Mouse (Mus musculus): ENCODE measurements around the gene Tkt. TPM values are rescaled to one million over a fixed set of nuclear protein-coding genes. Genes with fewer than 3 reads are reported as not detected.

The Tkt gene
- polyA plus RNA-seq, 1 experiment from 2014 or later: 94.0 TPM

GRCm38 (mm10) chr14:30586780-30587461 lies 38.8 kb downstream of the Tkt start:
- H3K9me3 ChIP-seq (ENCODE audit: control insufficient read depth, low read length): no peaks in the 10 kb centered on the region
- 43% methylated on average over 7 of the region's 7 CpGs for WGBS
- H3K27ac ChIP-seq (ENCODE audit: low read depth, low read length): no peak overlapping the region
- no peak overlapping the region for H3K9ac ChIP-seq (ENCODE audit: low read depth, low read length)
- peaks cover 19% of the 10 kb centered on the region for H3K4me1 ChIP-seq (ENCODE audit: control insufficient read depth, insufficient read depth, low read length)
- H3K27me3 ChIP-seq (ENCODE audit: control insufficient read depth, insufficient read depth, low read length): no peaks in the 10 kb centered on the region
- ATAC-seq (ENCODE audit: low FRiP score, low TSS enrichment): no peak
- no peak overlapping the region for H3K4me2 ChIP-seq (replicated peaks; ENCODE audit: low read depth, low read length)
- no peaks in the 10 kb centered on the region for H3K36me3 ChIP-seq (ENCODE audit: control insufficient read depth, insufficient read depth, low read length)
- no peak overlapping the region for H3K4me3 ChIP-seq (ENCODE audit: low read length)

- H3K4me2 ChIP-seq (replicated peaks; ENCODE audit: low read depth, low read length): no peak overlapping the region
- no peak overlapping the region for H3K27ac ChIP-seq (ENCODE audit: low read depth, low read length)
- H3K4me1 ChIP-seq (ENCODE audit: control insufficient read depth, insufficient read depth, low read length): peaks cover 21% of the 10 kb centered on the region; the same call in 1 of the 2 replicates
- H3K4me3 ChIP-seq (ENCODE audit: low read length): no peak overlapping the region
- ATAC-seq (ENCODE audit: low FRiP score, low TSS enrichment): no peak
- no peaks in the 10 kb centered on the region for H3K9me3 ChIP-seq (ENCODE audit: control insufficient read depth, low read length)
- no peaks in the 10 kb centered on the region for H3K27me3 ChIP-seq (ENCODE audit: control insufficient read depth, insufficient read depth, low read length)
- no peak overlapping the region for H3K9ac ChIP-seq (ENCODE audit: low read depth, low read length)
- no peaks in the 10 kb centered on the region for H3K36me3 ChIP-seq (ENCODE audit: control insufficient read depth, insufficient read depth, low read length)
- WGBS: 70% methylated on average over 11 of the region's 11 CpGs
Measured at GRCm38 (mm10) chr14:30590041-30590645, 42.0 kb downstream of the Tkt start.

GRCm38 (mm10) chr14:30590918-30591317 lies 42.8 kb downstream of the Tkt start:
- no peak overlapping the region for H3K4me3 ChIP-seq (ENCODE audit: low read length)
- H3K9me3 ChIP-seq (ENCODE audit: control insufficient read depth, low read length): no peaks in the 10 kb centered on the region
- ATAC-seq (ENCODE audit: low FRiP score, low TSS enrichment): no peak
- H3K27ac ChIP-seq (ENCODE audit: low read depth, low read length): no peak overlapping the region
- no peak overlapping the region for H3K4me2 ChIP-seq (replicated peaks; ENCODE audit: low read depth, low read length)
- H3K36me3 ChIP-seq (ENCODE audit: control insufficient read depth, insufficient read depth, low read length): peaks cover 3% of the 10 kb centered on the region; the same call in 1 of the 2 replicates
- H3K4me1 ChIP-seq (ENCODE audit: control insufficient read depth, insufficient read depth, low read length): peaks cover 21% of the 10 kb centered on the region; the same call in 1 of the 2 replicates
- H3K9ac ChIP-seq (ENCODE audit: low read depth, low read length): no peak overlapping the region
- WGBS: 77% methylated on average over 7 of the region's 7 CpGs
- H3K27me3 ChIP-seq (ENCODE audit: control insufficient read depth, insufficient read depth, low read length): no peaks in the 10 kb centered on the region

GRCm38 (mm10) chr14:30591417-30591816 lies 43.3 kb downstream of the Tkt start:
- H3K9ac ChIP-seq (ENCODE audit: low read depth, low read length): no peak overlapping the region
- H3K4me2 ChIP-seq (replicated peaks; ENCODE audit: low read depth, low read length): no peak overlapping the region
- no peak overlapping the region for H3K4me3 ChIP-seq (ENCODE audit: low read length)
- H3K36me3 ChIP-seq (ENCODE audit: control insufficient read depth, insufficient read depth, low read length): peaks cover 6% of the 10 kb centered on the region; the same call in 1 of the 2 replicates
- H3K27me3 ChIP-seq (ENCODE audit: control insufficient read depth, insufficient read depth, low read length): no peaks in the 10 kb centered on the region
- 11% methylated on average over 6 of the region's 6 CpGs for WGBS
- no peak overlapping the region for H3K27ac ChIP-seq (ENCODE audit: low read depth, low read length)
- H3K4me1 ChIP-seq (ENCODE audit: control insufficient read depth, insufficient read depth, low read length): peaks cover 21% of the 10 kb centered on the region; the same call in 1 of the 2 replicates
- no peaks in the 10 kb centered on the region for H3K9me3 ChIP-seq (ENCODE audit: control insufficient read depth, low read length)
- peak; percentile 59; the same call in 1 of the 2 replicates for ATAC-seq (ENCODE audit: low FRiP score, low TSS enrichment)

DNA sequence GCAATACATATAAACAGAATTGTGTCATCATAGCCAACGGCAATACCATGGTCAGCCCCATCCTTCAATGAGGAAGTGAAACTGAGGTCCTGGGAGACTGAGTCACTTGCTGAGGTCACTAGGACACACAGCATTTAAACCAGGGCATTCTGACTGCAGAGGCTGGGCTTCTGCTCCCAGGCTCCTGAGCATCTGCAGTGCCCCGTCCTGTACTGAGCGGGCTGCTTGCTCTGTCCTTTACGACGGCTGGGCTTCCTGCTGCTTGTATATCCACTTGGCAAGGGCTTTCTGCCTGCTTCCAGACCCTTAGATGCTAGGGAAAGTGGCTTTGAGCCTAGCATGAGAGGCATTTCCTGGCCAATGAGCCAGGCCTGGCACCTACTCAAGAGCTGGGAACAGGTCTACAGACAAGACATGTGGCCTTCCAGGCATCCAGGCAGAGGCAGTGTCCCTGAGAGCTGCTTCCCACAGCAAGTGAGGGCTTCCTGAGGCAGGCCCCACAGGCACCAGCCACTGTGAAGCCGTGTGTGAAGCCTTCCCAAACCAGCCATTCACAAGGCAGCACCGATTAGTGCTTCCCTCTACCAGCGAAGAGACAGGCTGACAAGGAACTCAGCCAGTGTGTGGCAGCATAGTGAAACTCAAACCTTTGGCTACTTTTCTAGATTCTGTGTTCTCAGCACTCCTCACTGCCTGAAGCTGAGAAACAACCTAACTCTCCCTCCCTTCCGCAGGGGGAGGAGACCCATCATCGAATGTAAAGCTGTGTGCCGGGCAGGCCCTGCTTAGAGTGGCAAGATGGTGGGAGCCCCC lies 45.3 kb downstream of the Tkt start:
- Histone ChIP-seq H3K27ac (ENCODE audit: low read depth, low read length) (peak overlapping the region; percentile 47; the same call in 1 of the 2 replicates), H3K4me3 (ENCODE audit: low read length) (no peak overlapping the region), H3K4me1 (ENCODE audit: control insufficient read depth, insufficient read depth, low read length) (peaks cover 12% of the 10 kb centered on the region; the same call in 1 of the 2 replicates), H3K27me3 (ENCODE audit: control insufficient read depth, insufficient read depth, low read length) (no peaks in the 10 kb centered on the region), H3K4me2 (replicated peaks; ENCODE audit: low read depth, low read length) (no peak overlapping the region), H3K9ac (ENCODE audit: low read depth, low read length) (no peak overlapping the region), H3K9me3 (ENCODE audit: control insufficient read depth, low read length) (no peaks in the 10 kb centered on the region), H3K36me3 (ENCODE audit: control insufficient read depth, insufficient read depth, low read length) (peaks cover 17% of the 10 kb centered on the region)
- peak; percentile 37; the same call in 1 of the 2 replicates for ATAC-seq (ENCODE audit: low FRiP score, low TSS enrichment)
- WGBS: 53% methylated on average over 11 of the region's 11 CpGs

DNA sequence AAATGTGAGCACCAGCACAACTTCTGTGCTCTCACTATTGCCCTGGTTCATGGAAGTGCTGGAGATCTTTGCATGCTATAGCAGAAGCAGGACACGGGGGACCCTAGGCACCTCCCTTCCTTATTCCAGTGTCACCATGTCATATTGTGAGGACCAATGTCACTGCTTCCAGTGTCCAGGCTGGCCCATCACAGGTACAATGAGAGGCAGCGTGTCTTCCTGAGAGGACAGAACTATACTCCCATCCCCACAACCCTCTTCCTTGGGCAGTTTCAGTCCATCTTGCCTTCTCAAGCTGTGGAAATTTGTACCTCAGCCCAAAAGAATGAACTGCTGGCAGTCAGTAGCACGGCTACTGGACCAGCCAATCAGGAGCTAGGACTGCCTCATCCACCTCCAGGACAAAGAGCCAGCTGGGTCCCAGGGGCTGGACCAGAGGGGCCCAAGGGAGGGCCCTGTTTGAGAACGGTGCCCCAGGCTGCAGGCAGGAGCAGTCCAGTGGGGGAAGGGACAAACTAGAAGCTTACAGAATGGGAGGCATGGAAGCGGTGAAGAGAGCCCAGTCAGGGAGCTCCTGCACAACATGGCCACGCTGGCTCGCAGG lies 46.0 kb downstream of the Tkt start:
- peak; percentile 24; the same call in 1 of the 2 replicates for ATAC-seq (ENCODE audit: low FRiP score, low TSS enrichment)
- Histone ChIP-seq H3K4me2 (replicated peaks; ENCODE audit: low read depth, low read length) (no peak overlapping the region), H3K4me3 (ENCODE audit: low read length) (no peak overlapping the region), H3K9ac (ENCODE audit: low read depth, low read length) (no peak overlapping the region), H3K36me3 (ENCODE audit: control insufficient read depth, insufficient read depth, low read length) (peaks cover 24% of the 10 kb centered on the region), H3K4me1 (ENCODE audit: control insufficient read depth, insufficient read depth, low read length) (peaks cover 12% of the 10 kb centered on the region; the same call in 1 of the 2 replicates), H3K9me3 (ENCODE audit: control insufficient read depth, low read length) (no peaks in the 10 kb centered on the region), H3K27ac (ENCODE audit: low read depth, low read length) (peak overlapping the region; percentile 47; the same call in 1 of the 2 replicates), H3K27me3 (ENCODE audit: control insufficient read depth, insufficient read depth, low read length) (no peaks in the 10 kb centered on the region)
- 44% methylated on average over 7 of the region's 7 CpGs for WGBS

DNA sequence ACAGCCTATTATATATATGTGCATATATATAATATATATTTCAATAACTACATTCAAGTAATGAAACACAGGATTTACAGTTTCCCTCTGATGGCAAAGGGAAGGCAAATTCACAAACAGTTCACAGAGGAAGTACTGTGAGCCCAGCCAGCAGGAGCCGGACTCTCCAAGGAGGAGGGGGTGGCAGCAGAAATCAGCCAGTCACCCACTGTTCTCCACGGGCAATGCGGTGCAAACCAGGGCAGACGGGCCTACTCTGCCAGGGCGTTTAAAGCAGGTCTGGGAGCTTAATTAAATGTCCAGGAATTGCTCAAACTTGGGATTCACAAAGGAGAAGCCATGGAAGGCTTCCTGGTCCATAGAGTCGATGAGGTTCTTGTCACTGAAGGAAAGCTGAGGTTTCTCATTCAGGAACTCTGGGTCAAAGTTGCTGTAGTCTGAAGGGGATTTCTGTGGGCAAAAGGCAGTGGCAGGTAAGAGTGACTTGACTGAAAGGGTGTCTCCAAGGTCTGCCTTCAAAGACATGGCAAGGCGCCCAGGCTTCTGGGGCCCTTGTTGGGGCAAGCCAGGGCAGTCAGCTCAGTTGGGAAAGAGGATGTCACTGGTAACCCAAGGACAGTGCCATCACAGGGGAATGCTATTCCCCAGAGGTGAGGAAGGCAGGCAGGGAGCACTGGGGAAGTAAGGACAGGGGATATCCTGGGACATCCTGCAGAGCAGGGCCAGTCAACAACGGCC lies 47.6 kb downstream of the Tkt start:
- H3K27ac ChIP-seq (ENCODE audit: low read depth, low read length): no peak overlapping the region

GRCm38 (mm10) chr14:30596407-30596806 lies 48.2 kb downstream of the Tkt start:
- Histone ChIP-seq H3K4me2 (replicated peaks; ENCODE audit: low read depth, low read length) (no peak overlapping the region), H3K4me1 (ENCODE audit: control insufficient read depth, insufficient read depth, low read length) (peaks cover 12% of the 10 kb centered on the region; the same call in 1 of the 2 replicates), H3K36me3 (ENCODE audit: control insufficient read depth, insufficient read depth, low read length) (peaks cover 35% of the 10 kb centered on the region), H3K27ac (ENCODE audit: low read depth, low read length) (no peak overlapping the region), H3K27me3 (ENCODE audit: control insufficient read depth, insufficient read depth, low read length) (no peaks in the 10 kb centered on the region), H3K4me3 (ENCODE audit: low read length) (no peak overlapping the region), H3K9me3 (ENCODE audit: control insufficient read depth, low read length) (no peaks in the 10 kb centered on the region), H3K9ac (ENCODE audit: low read depth, low read length) (no peak overlapping the region)
- 86% methylated on average over 3 of the region's 3 CpGs for WGBS
- ATAC-seq (ENCODE audit: low FRiP score, low TSS enrichment): no peak

More for the DNA sequence above, 47.6 kb downstream of the Tkt start:
- H3K9me3 ChIP-seq (ENCODE audit: control insufficient read depth, low read length): no peaks in the 10 kb centered on the region
- no peak overlapping the region for H3K9ac ChIP-seq (ENCODE audit: low read depth, low read length)
- no peak overlapping the region for H3K4me2 ChIP-seq (replicated peaks; ENCODE audit: low read depth, low read length)
- no peak overlapping the region for H3K4me3 ChIP-seq (ENCODE audit: low read length)
- H3K36me3 ChIP-seq (ENCODE audit: control insufficient read depth, insufficient read depth, low read length): peaks cover 29% of the 10 kb centered on the region
- no peaks in the 10 kb centered on the region for H3K27me3 ChIP-seq (ENCODE audit: control insufficient read depth, insufficient read depth, low read length)
- no peak for ATAC-seq (ENCODE audit: low FRiP score, low TSS enrichment)
- 87% methylated on average over 8 of the region's 8 CpGs for whole genome bisulfite sequencing
- peaks cover 12% of the 10 kb centered on the region; the same call in 1 of the 2 replicates for H3K4me1 ChIP-seq (ENCODE audit: control insufficient read depth, insufficient read depth, low read length)
